Comparison of ENCODE assay signal across 6 mouse cellular contexts in the genomic region with DNA sequence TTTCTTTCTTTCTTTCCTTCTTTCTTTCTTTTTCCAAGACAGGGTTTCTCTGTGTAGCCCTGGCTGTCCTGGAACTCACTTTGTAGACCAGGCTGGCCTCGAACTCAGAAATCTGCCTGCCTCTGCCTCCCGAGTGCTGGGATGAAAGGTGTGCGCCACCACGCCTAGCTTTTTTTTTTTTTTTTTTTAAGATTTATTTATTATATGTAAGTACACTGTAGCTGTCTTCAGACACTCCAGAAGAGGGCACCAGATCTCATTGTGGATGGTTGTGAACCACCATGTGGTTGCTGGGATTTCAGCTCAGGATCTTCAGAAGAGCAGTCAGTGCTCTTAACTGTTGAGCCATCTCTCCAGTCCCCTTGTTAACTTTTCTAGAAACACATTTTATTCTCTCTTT. TPM values are rescaled to one million over a fixed set of nuclear protein-coding genes. Genes with fewer than 3 reads are reported as not detected.
DNase-seq lines count a peak whose midpoint lies in the region; ATAC-seq and TF ChIP-seq lines count a peak whose summit lies in the region.
"Not testable (repeated sequence)": the region's sequence is repeated elsewhere in the genome, so short reads cannot be mapped to it uniquely, and the experiment has no call there.

No protein-coding gene starts in this region.

- intact Hi-C loops in heart, adult 2 months (cut with DNase I) = not testable (repeated sequence)

- H3K36me3 ChIP-seq in heart, adult 2 months (ENCODE audit: control insufficient read depth, insufficient read depth, low read length); kidney, postnatal 0 days (ENCODE audit: insufficient read depth, low read length); liver, embryonic 14.5 days (replicated peaks; ENCODE audit: control insufficient read depth, insufficient read depth, low read depth); stomach, postnatal 0 days (ENCODE audit: control insufficient read depth, insufficient read depth, low read length): not testable (repeated sequence)

- TF ChIP-seq CTCF in heart, adult 2 months (IDR thresholded peaks at IDR 0.05) = peak; percentile 37
- TF ChIP-seq CTCF in kidney, postnatal 0 days (IDR thresholded peaks at IDR 0.05; ENCODE audit: low read depth) = 0 out of 2 replicates have a peak, but pooled peaks have one; percentile 16
- TF ChIP-seq CTCF in liver, embryonic 14.5 days (IDR thresholded peaks at IDR 0.05; ENCODE audit: low read depth) = peak; percentile 17; the same call in 1 of the 2 replicates
- TF ChIP-seq CTCF in stomach, postnatal 0 days (IDR thresholded peaks at IDR 0.05; ENCODE audit: low read depth) = 0 out of 2 replicates have a peak, but pooled peaks have one; percentile 13

- 86% methylated on average over 4 of the region's 4 CpGs for WGBS in heart, adult 2 months
- WGBS in kidney, postnatal 0 days = 94% methylated on average over 4 of the region's 4 CpGs
- 68% methylated on average over 4 of the region's 4 CpGs for WGBS in liver, embryonic 14.5 days (ENCODE audit: insufficient replicate concordance)
- 95% methylated on average over 4 of the region's 4 CpGs for WGBS in stomach, postnatal 0 days

- not testable (repeated sequence) for H3K79me2 ChIP-seq in heart, adult 2 months (replicated peaks; ENCODE audit: control insufficient read depth, insufficient read depth, low read length)

- not testable (repeated sequence) for H3K4me2 ChIP-seq in kidney, postnatal 0 days (ENCODE audit: low read length); liver, embryonic 14.5 days (ENCODE audit: low read depth); stomach, postnatal 0 days (replicated peaks; ENCODE audit: low read depth)

- not testable (repeated sequence) for ATAC-seq in kidney, postnatal 0 days (replicated peaks; ENCODE audit: low FRiP score, low read depth); liver, embryonic 14.5 days (ENCODE audit: insufficient read depth); stomach, postnatal 0 days (ENCODE audit: low FRiP score, low TSS enrichment)

- not testable (repeated sequence) for H3K27me3 ChIP-seq in heart, adult 2 months (ENCODE audit: control insufficient read depth, insufficient read depth, low read length); kidney, postnatal 0 days (ENCODE audit: insufficient read depth, low read length); liver, embryonic 14.5 days (ENCODE audit: control insufficient read depth, insufficient read depth, low read length); stomach, postnatal 0 days (ENCODE audit: control insufficient read depth, insufficient read depth, low read length)

- H3K9me3 ChIP-seq in kidney, postnatal 0 days (replicated peaks; ENCODE audit: low read length); liver, embryonic 14.5 days (ENCODE audit: control insufficient read depth, low read length); stomach, postnatal 0 days (ENCODE audit: control insufficient read depth, low read length): not testable (repeated sequence)

- H3K4me1 ChIP-seq in heart, adult 2 months (ENCODE audit: control insufficient read depth, insufficient read depth, low read length); kidney, postnatal 0 days (replicated peaks; ENCODE audit: insufficient read depth, low read length); stomach, postnatal 0 days (replicated peaks; ENCODE audit: control insufficient read depth, insufficient read depth): not testable (repeated sequence)
- peaks cover 21 to 26% of the 10 kb centered on the region in 2 experiments for H3K4me1 ChIP-seq in liver, embryonic 14.5 days (replicated peaks; ENCODE audit: control insufficient read depth in 2 of 2, insufficient read depth in 2 of 2, low read length in 1 of 2)

- not testable (repeated sequence) for TF ChIP-seq POLR2A in heart, adult 2 months (IDR thresholded peaks at IDR 0.05; ENCODE audit: insufficient read depth, low read depth, low read length)

- peak; percentile 38 for DNase-seq in ES-CJ7 (ENCODE audit: low read depth, low spot score)
- peak; percentile 49 for DNase-seq in R1 (ENCODE audit: low read depth, low spot score)
- DNase-seq in heart, adult 2 months; kidney, postnatal 0 days (ENCODE audit: low spot score); liver, embryonic 14.5 days (ENCODE audit: low read depth in 3 of 3, low spot score in 3 of 3); stomach, postnatal 0 days (ENCODE audit: low spot score): not testable (repeated sequence)

- not testable (repeated sequence) for H3K4me3 ChIP-seq in heart, adult 2 months; kidney, postnatal 0 days (replicated peaks; ENCODE audit: low read depth, low read length); liver, embryonic 14.5 days (ENCODE audit: insufficient read depth in 1 of 2, low read depth in 2 of 2, low read length in 2 of 2); stomach, postnatal 0 days (ENCODE audit: low read depth, low read length)

- not testable (repeated sequence) for TF ChIP-seq EP300 in heart, adult 2 months (IDR thresholded peaks at IDR 0.05; ENCODE audit: insufficient read depth, low read depth, low read length); liver, embryonic 14.5 days (IDR thresholded peaks at IDR 0.05; ENCODE audit: low read depth); stomach, postnatal 0 days (optimal IDR thresholded peaks at IDR 0.05)

- H3K9ac ChIP-seq in heart, adult 2 months (ENCODE audit: low read depth, low read length); kidney, postnatal 0 days (ENCODE audit: low read depth, low read length); liver, embryonic 14.5 days (replicated peaks); stomach, postnatal 0 days (ENCODE audit: low read length): not testable (repeated sequence)

- H3K27ac ChIP-seq in heart, adult 2 months; kidney, postnatal 0 days; liver, embryonic 14.5 days; stomach, postnatal 0 days (replicated peaks): not testable (repeated sequence)

RNA-seq across cellular contexts. Expression of gene Arfgap3, which starts 18.7 kb away (rescaled TPM):
- 1 to 10 TPM; 9.6 to 9.8 TPM for total RNA-seq in heart, adult 2 months (2021)
- polyA plus RNA-seq in heart, adult 2 months (2012; rRNA removed) = 12.2 and 13.1 TPM in 2 replicates
- polyA plus RNA-seq in kidney, postnatal 0 days (2015; fragmentation: Nextera tagmentation; extraction: Ambion mirVana) = 36.2 and 40.9 TPM in 2 replicates
- 10.1 and 10.9 TPM in 2 replicates for polyA plus RNA-seq in liver, embryonic 14.5 days (2012; rRNA removed)
- 15.3 and 16.6 TPM in 2 replicates for polyA plus RNA-seq in liver, embryonic 14.5 days (2014; fragmentation: Nextera tagmentation; extraction: Ambion mirVana)
- polyA plus RNA-seq in stomach, postnatal 0 days (2015; fragmentation: Nextera tagmentation; extraction: Ambion mirVana) = 57.0 and 60.3 TPM in 2 replicates
